Mouse (Mus musculus) heart, embryonic 12.5 days (tissue): ENCODE results near the gene Higd1c. TPM values are rescaled to one million over a fixed set of nuclear protein-coding genes. Genes with fewer than 3 reads are reported as not detected.
"Not testable (repeated sequence)": the region's sequence is repeated elsewhere in the genome, so short reads cannot be mapped to it uniquely, and the experiment has no call there.

Experiments used
- ATAC-seq: fragments of 200-750 bp; cut with Nextera tagmentation; 2 replicates; pipeline ENCODE4 v1.8.0; 2017; ENCODE audit warnings: moderate TSS enrichment, moderate library complexity; ENCODE audit not compliant: insufficient number of reproducible peaks, low FRiP score
- H3K27ac ChIP-seq: fragments of 300-500 bp; sonication (generic); 2 replicates; pipeline ENCODE4 v1.5.1; 2016; ENCODE audit warnings: mild to moderate bottlenecking, moderate library complexity; ENCODE audit not compliant: poor library complexity, severe bottlenecking
- H3K27me3 ChIP-seq: fragments of 300-500 bp; sonication (generic); replicated peaks from 2 replicates; pipeline ENCODE4 v1.6.1; 2016; ENCODE audit warnings: mild to moderate bottlenecking, moderate library complexity
- H3K36me3 ChIP-seq: fragments of 300-500 bp; sonication (generic); 2 replicates; pipeline ENCODE4 v1.6.1; 2016; ENCODE audit warnings: mild to moderate bottlenecking, moderate library complexity
- H3K4me1 ChIP-seq: fragments of 300-500 bp; sonication (generic); replicated peaks from 2 replicates; pipeline ENCODE4 v1.6.1; 2016; ENCODE audit warnings: mild to moderate bottlenecking
- H3K4me2 ChIP-seq: fragments of 300-500 bp; sonication (generic); 2 replicates; pipeline ENCODE4 v1.6.1; 2016; ENCODE audit warnings: mild to moderate bottlenecking, moderate library complexity
- H3K4me3 ChIP-seq: fragments of 300-500 bp; sonication (generic); 2 replicates; pipeline ENCODE4 v1.5.1; 2016; ENCODE audit warnings: mild to moderate bottlenecking
- H3K9ac ChIP-seq: fragments of 300-500 bp; sonication (generic); 2 replicates; pipeline ENCODE4 v1.6.1; 2016; ENCODE audit warnings: mild to moderate bottlenecking, moderate library complexity
- H3K9me3 ChIP-seq: fragments of 300-500 bp; sonication (generic); replicated peaks from 2 replicates; pipeline ENCODE4 v1.6.1; 2016; ENCODE audit warnings: mild to moderate bottlenecking, moderate library complexity
- WGBS: fragments of 180-500 bp; shearing (Covaris S2); methylation state at CpG from one replicate; pipeline ENCODE4 v1.1.7; 2016; 5-methylcytosine and 5-hydroxymethylcytosine counted together
- polyA plus RNA-seq: library from polyadenylated mRNA; unstranded; fragments of >200 nt; fragmentation: Nextera tagmentation; extraction: Ambion mirVana; gene quantifications from 2 replicates; pipeline ENCODE4 v1.2.1, GENCODE M21; 2016

Higd1c gene
- polyA plus RNA-seq, 1 experiment from 2014 or later, result not detected

DNA sequence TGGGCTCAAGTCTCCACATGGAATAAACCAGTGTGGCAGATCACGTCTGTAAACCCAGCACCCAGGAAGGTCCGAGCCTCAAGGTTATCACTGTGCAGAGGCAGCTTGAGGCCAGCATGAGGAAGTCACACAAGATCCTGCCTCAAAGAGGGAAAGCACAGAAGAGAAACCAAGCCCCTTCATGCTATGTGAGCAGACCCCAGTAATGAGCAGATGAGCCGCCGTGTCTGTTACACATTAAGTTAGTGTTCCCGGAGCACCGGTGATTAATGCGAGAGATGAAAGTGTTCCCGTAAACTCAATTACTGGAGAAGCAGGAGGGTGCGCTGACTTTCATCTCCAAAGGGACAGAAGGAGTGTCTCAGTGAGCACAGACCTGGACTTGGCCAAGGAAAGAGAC lies 1.6 kb downstream of the Higd1c start:
- WGBS, result 85% methylated on average over 9 of the region's 9 CpGs

DNA sequence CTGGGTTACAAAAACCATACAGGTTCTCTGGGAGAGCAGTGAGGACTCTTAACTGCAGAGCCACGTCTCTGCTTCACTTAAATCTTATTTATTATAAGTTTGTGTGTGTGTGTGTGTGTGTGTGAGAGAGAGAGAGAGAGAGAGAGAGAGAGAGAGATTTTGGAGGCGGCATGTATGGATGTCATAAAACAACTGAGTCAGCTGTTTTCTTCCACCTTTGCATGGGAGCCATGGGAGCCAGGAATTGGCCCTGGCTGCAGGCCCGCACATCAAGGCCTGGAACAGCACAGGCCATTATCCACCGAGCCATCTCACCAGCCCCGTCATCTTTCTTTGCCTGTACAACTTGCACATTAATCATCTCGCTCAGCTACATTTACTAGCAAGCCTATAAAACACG lies 2.8 kb downstream of the Higd1c start:
- Histone ChIP-seq H3K27ac (no peak overlapping the region), H3K36me3 (no peaks in the 10 kb centered on the region), H3K27me3 (no peaks in the 10 kb centered on the region), H3K9me3 (peaks cover 9% of the 10 kb centered on the region), H3K9ac (no peak overlapping the region), H3K4me1 (no peaks in the 10 kb centered on the region), H3K4me2 (no peak overlapping the region), H3K4me3 (no peak overlapping the region)
- no peak for ATAC-seq
- WGBS, result 85% methylated on average over 7 of the region's 7 CpGs

More for the DNA sequence above, 1.6 kb downstream of the Higd1c start:
- H3K4me1 ChIP-seq, H3K36me3 ChIP-seq, H3K27me3 ChIP-seq, H3K4me2 ChIP-seq, H3K4me3 ChIP-seq, H3K9ac ChIP-seq, H3K27ac ChIP-seq, ATAC-seq, H3K9me3 ChIP-seq: not testable (repeated sequence)

DNA sequence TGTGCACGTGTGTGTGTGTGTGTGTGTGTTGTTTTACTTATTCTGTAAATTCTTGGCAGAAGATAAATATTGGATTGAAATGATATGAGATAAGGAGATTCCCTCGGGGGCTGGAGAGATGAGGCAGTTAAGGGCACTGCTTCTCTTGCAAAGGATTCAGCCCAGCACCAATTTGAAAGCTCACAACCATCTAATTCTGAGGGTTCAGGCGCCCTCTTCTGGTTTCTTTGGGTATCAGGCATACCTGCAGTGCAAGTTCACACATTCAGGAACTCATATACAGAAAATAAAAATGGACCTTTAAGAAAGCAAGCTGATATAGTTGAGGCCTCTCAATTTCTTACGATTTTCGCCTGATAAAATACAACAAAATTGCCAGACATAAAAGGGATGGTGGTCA lies 10.7 kb downstream of the Higd1c start:
- Histone ChIP-seq H3K27ac (no peak overlapping the region), H3K4me2 (no peak overlapping the region), H3K27me3 (no peaks in the 10 kb centered on the region; the same call in 1 of the 2 replicates), H3K9ac (no peak overlapping the region), H3K4me1 (no peaks in the 10 kb centered on the region), H3K4me3 (no peak overlapping the region), H3K36me3 (no peaks in the 10 kb centered on the region), H3K9me3 (no peaks in the 10 kb centered on the region)
- no peak for ATAC-seq
- 27% methylated on average over 5 of the region's 5 CpGs for WGBS

DNA sequence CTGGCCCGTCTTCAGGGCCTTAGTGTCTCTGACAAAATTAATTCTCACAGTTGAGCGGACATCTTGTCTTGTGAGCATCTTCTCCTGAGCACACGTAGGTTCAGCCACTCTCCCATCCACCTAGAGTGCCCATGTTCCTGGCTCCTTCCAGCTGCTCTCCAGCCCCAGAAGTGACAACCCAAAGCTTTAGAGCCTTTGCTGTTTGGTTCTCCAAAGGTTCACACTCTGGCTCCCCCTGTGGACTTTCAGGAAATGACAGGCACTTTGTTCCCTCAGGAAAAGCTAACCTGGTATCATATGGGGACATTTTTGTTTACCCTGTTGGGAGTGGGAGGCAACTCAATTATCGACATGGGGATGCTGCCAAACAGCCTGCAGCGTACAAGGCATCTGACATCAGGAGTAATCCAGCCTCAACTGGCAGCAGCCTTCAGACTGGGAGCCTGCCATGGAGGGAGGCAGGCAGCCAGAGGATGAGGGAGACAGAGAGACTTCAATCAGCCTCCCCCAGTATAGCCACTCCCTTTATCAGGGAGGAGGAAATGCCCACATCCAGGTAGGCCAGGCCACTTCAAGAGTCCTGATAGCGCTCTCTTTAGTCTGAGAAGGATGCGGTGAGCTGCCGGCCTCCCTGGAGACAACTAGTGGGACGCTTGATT lies 13.6 kb downstream of the Higd1c start:
- not testable (repeated sequence) for H3K4me3 ChIP-seq, H3K27ac ChIP-seq, H3K36me3 ChIP-seq, H3K4me1 ChIP-seq, H3K4me2 ChIP-seq, H3K9me3 ChIP-seq, H3K27me3 ChIP-seq, H3K9ac ChIP-seq
- ATAC-seq, result 0 out of 2 replicates have a peak, but pooled peaks have one; percentile 22
- 42% methylated on average over 4 of the region's 9 CpGs for WGBS

DNA sequence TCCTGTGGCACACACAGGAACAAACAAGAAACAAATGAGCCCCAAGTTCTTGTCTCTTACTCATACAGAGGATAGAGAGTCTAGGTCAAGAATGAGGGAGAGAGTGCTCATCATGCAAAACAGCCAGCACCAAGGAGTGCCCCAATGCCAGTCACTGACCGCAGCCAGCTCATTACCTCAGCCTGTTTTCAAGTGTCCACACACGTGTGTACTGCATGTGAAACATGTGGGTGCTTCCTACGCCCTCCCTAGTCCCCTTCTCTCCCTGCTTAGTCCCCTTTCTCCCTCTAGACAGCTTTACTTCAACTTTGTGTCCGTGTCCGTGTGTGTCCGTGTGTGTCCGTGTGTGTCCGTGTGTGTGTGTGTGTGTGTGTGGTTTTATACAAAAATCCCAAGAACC lies 15.3 kb downstream of the Higd1c start:
- H3K4me3 ChIP-seq, result no peak overlapping the region
- WGBS, result 86% methylated on average over 8 of the region's 8 CpGs

DNA sequence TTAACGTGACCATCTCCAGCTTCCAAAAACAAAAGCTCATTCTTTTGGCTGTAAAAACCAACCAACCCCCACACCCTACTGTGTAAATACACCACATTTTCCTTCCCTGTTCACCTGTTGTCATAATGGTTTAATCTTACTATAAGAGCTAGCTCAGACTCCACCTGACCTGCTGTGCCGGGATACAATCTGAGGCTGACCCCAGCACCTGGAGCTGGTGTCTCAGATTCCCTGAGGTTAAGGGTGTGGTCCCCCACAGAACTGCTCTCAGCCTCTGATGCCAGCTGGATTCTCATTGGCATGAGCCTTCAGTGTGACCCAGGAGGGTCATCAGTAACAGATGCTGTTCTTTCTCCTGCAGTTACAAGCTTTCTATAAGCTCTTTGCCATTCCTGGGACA lies 15.8 kb downstream of the Higd1c start:
- H3K9ac ChIP-seq, result no peak overlapping the region
- no peak for ATAC-seq

More for the DNA sequence above, 15.3 kb downstream of the Higd1c start:
- Histone ChIP-seq H3K27ac (no peak overlapping the region), H3K9ac (no peak overlapping the region), H3K36me3 (no peaks in the 10 kb centered on the region), H3K27me3 (peaks cover 4% of the 10 kb centered on the region; the same call in 1 of the 2 replicates), H3K4me2 (no peak overlapping the region), H3K4me1 (no peaks in the 10 kb centered on the region), H3K9me3 (no peaks in the 10 kb centered on the region)
- no peak for ATAC-seq

DNA sequence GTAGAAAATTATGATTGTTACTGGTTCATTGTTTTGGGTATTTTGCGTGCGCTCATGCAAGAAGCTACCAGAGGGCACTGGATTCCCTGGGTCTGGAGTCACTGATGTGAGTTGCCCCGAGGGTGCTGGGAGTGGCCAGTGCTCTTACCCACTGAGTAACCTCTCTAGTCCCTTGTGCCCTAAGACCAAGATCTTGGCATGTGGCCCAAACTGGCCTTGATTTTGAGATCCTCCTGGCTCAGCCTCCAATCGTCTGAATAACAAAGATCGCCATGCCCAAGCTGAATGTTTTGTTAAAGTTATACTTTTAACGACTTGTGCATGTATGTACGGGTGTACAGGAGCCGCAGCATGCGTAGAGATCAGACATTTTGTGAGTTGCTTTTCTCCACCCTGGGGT lies 21.4 kb downstream of the Higd1c start:
- no peak overlapping the region for H3K4me2 ChIP-seq
- 91% methylated on average over 9 of the region's 9 CpGs for WGBS
- H3K4me1 ChIP-seq, result peaks cover 15% of the 10 kb centered on the region
- no peaks in the 10 kb centered on the region for H3K36me3 ChIP-seq
- H3K9ac ChIP-seq, result no peak overlapping the region
- no peaks in the 10 kb centered on the region for H3K9me3 ChIP-seq
- H3K27me3 ChIP-seq, result 0 out of 2 replicates have a peak, but pooled peaks cover 4% of the 10 kb centered on the region
- no peak for ATAC-seq
- no peak overlapping the region for H3K27ac ChIP-seq
- H3K4me3 ChIP-seq, result no peak overlapping the region

More for the DNA sequence above, 15.8 kb downstream of the Higd1c start:
- Histone ChIP-seq H3K9me3 (no peaks in the 10 kb centered on the region), H3K4me3 (no peak overlapping the region), H3K27ac (no peak overlapping the region), H3K36me3 (no peaks in the 10 kb centered on the region), H3K4me1 (no peaks in the 10 kb centered on the region), H3K4me2 (no peak overlapping the region), H3K27me3 (peaks cover 4% of the 10 kb centered on the region; the same call in 1 of the 2 replicates)
- WGBS, result 66% methylated on average over 2 of the region's 2 CpGs

DNA sequence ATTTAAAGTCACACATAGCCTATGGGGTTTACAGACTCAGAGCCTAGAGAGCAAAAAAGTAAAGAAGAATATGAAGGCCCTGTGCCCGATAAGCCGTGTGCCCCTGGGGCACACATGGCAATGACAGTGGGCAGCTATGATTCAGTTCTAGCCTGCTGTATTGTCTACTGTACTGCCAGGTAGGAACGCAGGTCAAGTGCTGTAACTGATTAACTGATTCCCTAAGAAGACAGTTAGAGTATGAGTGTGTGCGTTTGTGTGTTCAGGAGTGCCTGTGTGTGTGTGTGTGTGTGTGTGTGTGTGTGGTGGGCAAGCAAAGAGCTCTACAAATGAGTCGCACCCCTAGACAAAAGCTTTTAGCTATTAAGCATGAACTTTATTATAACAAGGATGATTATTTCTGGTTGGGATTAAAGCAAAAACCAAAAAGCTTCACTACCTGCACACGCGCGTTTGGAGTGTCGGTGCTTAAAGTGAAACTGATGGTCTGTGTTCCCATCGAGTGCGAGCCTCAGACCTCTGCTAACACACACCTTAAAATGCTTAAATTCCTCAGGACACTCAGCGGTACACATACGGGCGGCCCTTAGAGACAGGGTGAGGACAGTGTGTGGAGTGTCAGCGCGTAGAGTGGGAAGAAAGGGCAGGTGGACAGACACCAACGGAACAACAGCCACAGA lies 23.3 kb downstream of the Higd1c start:
- Histone ChIP-seq H3K4me3 (no peak overlapping the region), H3K36me3 (no peaks in the 10 kb centered on the region), H3K9ac (no peak overlapping the region), H3K27ac (no peak overlapping the region), H3K4me1 (peaks cover 26% of the 10 kb centered on the region), H3K9me3 (no peaks in the 10 kb centered on the region), H3K27me3 (no peaks in the 10 kb centered on the region), H3K4me2 (no peak overlapping the region)
- no peak for ATAC-seq
- WGBS, result 94% methylated on average over 17 of the region's 17 CpGs

DNA sequence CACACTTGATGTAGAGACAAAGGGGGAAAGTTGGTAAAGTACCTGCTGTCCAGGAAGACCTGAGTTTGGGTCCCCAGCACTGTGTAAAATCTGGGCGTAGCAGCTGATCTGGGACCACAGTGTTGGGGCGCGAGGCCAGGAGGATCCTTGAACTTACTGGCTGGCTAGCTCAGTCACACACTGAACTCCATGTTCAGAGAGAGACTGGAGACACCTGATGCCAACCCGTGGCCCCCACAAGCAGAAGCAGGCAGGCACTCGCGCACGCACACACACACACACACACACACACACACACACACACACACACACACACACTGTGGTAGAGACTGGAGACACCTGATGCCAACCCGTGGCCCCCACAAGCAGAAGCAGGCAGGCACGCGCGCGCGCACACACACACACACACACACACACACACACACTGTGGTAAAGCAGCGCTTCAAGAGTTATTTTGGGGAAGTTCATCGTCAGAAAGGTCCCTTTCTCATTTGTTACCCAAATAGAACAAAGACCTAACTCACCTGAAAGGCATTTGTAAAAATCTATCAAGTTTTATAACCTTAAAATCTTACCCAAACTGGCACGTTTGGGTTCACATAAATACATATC lies 24.0 kb downstream of the Higd1c start:
- ATAC-seq, result no peak
- Histone ChIP-seq H3K9ac (no peak overlapping the region), H3K4me1 (peaks cover 33% of the 10 kb centered on the region), H3K36me3 (peaks cover under 1% of the 10 kb centered on the region; the same call in 1 of the 2 replicates), H3K27ac (no peak overlapping the region), H3K27me3 (no peaks in the 10 kb centered on the region), H3K4me2 (no peak overlapping the region), H3K4me3 (no peak overlapping the region), H3K9me3 (no peaks in the 10 kb centered on the region)
- 85% methylated on average over 16 of the region's 16 CpGs for WGBS

DNA sequence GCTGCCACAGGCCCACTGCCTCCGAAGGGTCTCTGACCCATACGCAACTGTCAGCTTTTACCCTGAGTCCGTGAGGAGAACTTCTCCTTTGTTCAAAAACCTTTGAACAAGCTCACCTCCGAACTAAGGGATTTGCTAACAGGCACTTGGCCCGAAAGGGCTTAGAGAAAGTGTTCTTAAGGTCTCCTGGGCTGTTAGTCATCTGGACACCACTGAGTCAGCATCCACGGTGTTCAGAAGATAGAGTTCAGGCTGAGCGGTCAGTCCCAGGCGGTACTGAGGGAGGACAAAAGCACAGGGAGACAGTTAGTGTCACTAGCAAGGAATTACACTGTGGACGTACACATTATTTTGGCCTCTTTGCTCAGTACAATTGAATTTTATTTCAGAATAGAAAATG lies 24.5 kb downstream of the Higd1c start:
- Histone ChIP-seq H3K4me2 (no peak overlapping the region), H3K36me3 (peaks cover 6% of the 10 kb centered on the region; the same call in 1 of the 2 replicates), H3K9me3 (no peaks in the 10 kb centered on the region), H3K9ac (no peak overlapping the region), H3K4me3 (no peak overlapping the region), H3K27me3 (no peaks in the 10 kb centered on the region), H3K27ac (no peak overlapping the region), H3K4me1 (peaks cover 33% of the 10 kb centered on the region)
- no peak for ATAC-seq
- 80% methylated on average over 9 of the region's 9 CpGs for WGBS

DNA sequence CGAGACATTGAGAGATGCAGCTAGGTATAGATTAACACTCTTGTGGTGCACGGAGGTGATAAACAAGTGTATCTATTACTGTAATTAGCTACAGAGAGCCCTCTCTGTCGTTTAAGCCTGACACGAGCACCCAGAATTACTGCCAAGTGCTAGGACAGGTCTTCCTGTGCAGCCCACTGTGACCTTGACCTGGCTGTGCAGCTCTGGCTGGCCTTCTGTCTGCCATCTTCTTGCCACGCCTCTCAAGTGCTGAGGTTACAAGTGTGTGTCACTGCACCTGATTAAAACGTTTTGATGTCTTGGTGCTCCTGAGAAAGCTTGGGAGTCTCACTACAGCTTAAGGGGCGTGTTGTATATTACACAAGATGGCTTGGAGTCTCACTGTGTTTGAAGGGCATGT lies 26.7 kb downstream of the Higd1c start:
- Histone ChIP-seq H3K27me3 (no peaks in the 10 kb centered on the region), H3K9ac (no peak overlapping the region), H3K36me3 (peaks cover 26% of the 10 kb centered on the region), H3K27ac (no peak overlapping the region; the same call in 1 of the 2 replicates), H3K9me3 (peaks cover 3% of the 10 kb centered on the region; the same call in 1 of the 2 replicates), H3K4me1 (peaks cover 36% of the 10 kb centered on the region), H3K4me2 (no peak overlapping the region), H3K4me3 (no peak overlapping the region)
- ATAC-seq, result no peak
- WGBS, result 53% methylated on average over 7 of the region's 7 CpGs
